Comparison of ENCODE assay signal across 18 mouse cellular contexts in genomic region chr4:143193164-143193563, GRCm38 (mm10). TPM values are rescaled to one million over a fixed set of nuclear protein-coding genes. Genes with fewer than 3 reads are reported as not detected.
DNase-seq lines count a peak whose midpoint lies in the region; ATAC-seq and TF ChIP-seq lines count a peak whose summit lies in the region.
"Had no signal": no experiment of that assay in that cellular context is flagged by ENCODE, and none has a peak within 500 bp of the region (broad histone marks: within the 10 kb centered on the region; RNA-seq: fewer than 3 reads in every experiment).

No protein-coding gene starts in this region.

- WGBS in embryonic facial prominence, embryonic 11.5 days: 44% methylated on average over 6 of the region's 6 CpGs
- WGBS in embryonic facial prominence, embryonic 10.5 days: 55% methylated on average over 6 of the region's 6 CpGs
- WGBS in limb, embryonic 12.5 days: 26% methylated on average over 6 of the region's 6 CpGs
- 98% methylated on average over 6 of the region's 6 CpGs for whole genome bisulfite sequencing in thymus, adult 2 months

- no peaks in the 10 kb centered on the region for H3K36me3 ChIP-seq in embryonic facial prominence, embryonic 11.5 days (replicated peaks; ENCODE audit: control insufficient read depth, insufficient read depth, low read depth, low read length)
- no peaks in the 10 kb centered on the region for H3K36me3 ChIP-seq in embryonic facial prominence, embryonic 10.5 days (replicated peaks)
- no peaks in the 10 kb centered on the region for H3K36me3 ChIP-seq in limb, embryonic 12.5 days
- H3K36me3 ChIP-seq in thymus, adult 2 months (ENCODE audit: control insufficient read depth, insufficient read depth, low read length): no peaks in the 10 kb centered on the region
- H3K36me3 ChIP-seq: forebrain, embryonic 15.5 days; heart, embryonic 15.5 days; hindbrain, embryonic 10.5 days had no signal

- H3K4me1 ChIP-seq in embryonic facial prominence, embryonic 11.5 days (ENCODE audit: control insufficient read depth, insufficient read depth, low read length): no peaks in the 10 kb centered on the region; the same call in 1 of the 2 replicates
- H3K4me1 ChIP-seq in embryonic facial prominence, embryonic 10.5 days: peaks cover 15% of the 10 kb centered on the region
- peaks cover 27% of the 10 kb centered on the region for H3K4me1 ChIP-seq in limb, embryonic 12.5 days (replicated peaks)
- H3K4me1 ChIP-seq in thymus, adult 2 months (replicated peaks; ENCODE audit: control insufficient read depth, insufficient read depth, low read length): peaks cover 9% of the 10 kb centered on the region
- H3K4me1 ChIP-seq: forebrain, embryonic 15.5 days had no signal

- H3K27ac ChIP-seq in embryonic facial prominence, embryonic 11.5 days (replicated peaks; ENCODE audit: low read depth, low read length): no peak overlapping the region
- H3K27ac ChIP-seq in embryonic facial prominence, embryonic 10.5 days (replicated peaks): no peak overlapping the region
- H3K27ac ChIP-seq in limb, embryonic 12.5 days: no peak overlapping the region
- no peak overlapping the region for H3K27ac ChIP-seq in thymus, adult 2 months (ENCODE audit: control insufficient read depth, insufficient read depth, low read length)
- H3K27ac ChIP-seq: forebrain, embryonic 15.5 days; heart, adult 2 months; heart, embryonic 15.5 days; hindbrain, embryonic 10.5 days; hindbrain, embryonic 14.5 days had no signal

- no peak for TF ChIP-seq CTCF in thymus, adult 2 months (IDR thresholded peaks at IDR 0.05; ENCODE audit: borderline replicate concordance, control insufficient read depth, extremely low read depth, insufficient read depth, low read length, poor library complexity)

- no peaks in the 10 kb centered on the region for H3K9me3 ChIP-seq in embryonic facial prominence, embryonic 11.5 days (replicated peaks; ENCODE audit: control insufficient read depth, low read length)
- no peaks in the 10 kb centered on the region for H3K9me3 ChIP-seq in embryonic facial prominence, embryonic 10.5 days
- no peaks in the 10 kb centered on the region for H3K9me3 ChIP-seq in limb, embryonic 12.5 days
- H3K9me3 ChIP-seq: forebrain, embryonic 15.5 days; heart, embryonic 15.5 days; hindbrain, embryonic 10.5 days had no signal

- H3K4me2 ChIP-seq in embryonic facial prominence, embryonic 11.5 days (ENCODE audit: low read depth, low read length): no peak overlapping the region
- no peak overlapping the region for H3K4me2 ChIP-seq in limb, embryonic 12.5 days
- H3K4me2 ChIP-seq: forebrain, embryonic 15.5 days; heart, embryonic 11.5 days; heart, embryonic 15.5 days; hindbrain, embryonic 14.5 days had no signal

- H3K9ac ChIP-seq in embryonic facial prominence, embryonic 11.5 days (replicated peaks; ENCODE audit: low read length): no peak overlapping the region
- H3K9ac ChIP-seq in limb, embryonic 12.5 days (replicated peaks): no peak overlapping the region
- H3K9ac ChIP-seq: forebrain, embryonic 15.5 days; heart, embryonic 15.5 days; hindbrain, embryonic 14.5 days had no signal

- no peak for ATAC-seq in embryonic facial prominence, embryonic 11.5 days (replicated peaks; ENCODE audit: insufficient number of reproducible peaks, low FRiP score, low TSS enrichment, low read depth)
- ATAC-seq in limb, embryonic 12.5 days (ENCODE audit: insufficient number of reproducible peaks, insufficient read depth, low FRiP score, low TSS enrichment, low read depth): 0 out of 2 replicates have a peak, but pooled peaks have one; percentile 61
- ATAC-seq: forebrain, embryonic 15.5 days; intestine, embryonic 16.5 days had no signal

- TF ChIP-seq POLR2A in thymus, adult 2 months (IDR thresholded peaks at IDR 0.05; ENCODE audit: control insufficient read depth, extremely low read depth, insufficient read depth, low read length, poor library complexity): no peak

- peak; percentile 44 for DNase-seq in embryonic facial prominence, embryonic 11.5 days (ENCODE audit: low spot score)
- no peak for DNase-seq in embryonic facial prominence, embryonic 10.5 days (ENCODE audit: low spot score)
- DNase-seq in forelimb bud, embryonic 11.5 days (ENCODE audit: low read depth, low spot score): peak; percentile 59
- no peak for DNase-seq in liver
- no peak for DNase-seq in thymus, adult 2 months
- DNase-seq: adrenal gland, adult 8-10 months; adrenal gland, postnatal 36 days; cerebellum, adult 2 months; cerebellum, postnatal 10 days; gastrocnemius, postnatal 10 days; heart, adult 2 months had no signal

- no peaks in the 10 kb centered on the region for H3K27me3 ChIP-seq in embryonic facial prominence, embryonic 11.5 days (ENCODE audit: control insufficient read depth, insufficient read depth, low read length)
- no peaks in the 10 kb centered on the region for H3K27me3 ChIP-seq in embryonic facial prominence, embryonic 10.5 days (replicated peaks; ENCODE audit: low read depth, poor library complexity, severe bottlenecking)
- no peaks in the 10 kb centered on the region for H3K27me3 ChIP-seq in limb, embryonic 12.5 days
- H3K27me3 ChIP-seq in thymus, adult 2 months (ENCODE audit: control insufficient read depth, insufficient read depth, low read length): no peaks in the 10 kb centered on the region
- H3K27me3 ChIP-seq: forebrain, embryonic 15.5 days; heart, embryonic 15.5 days had no signal

- no peak overlapping the region for H3K4me3 ChIP-seq in embryonic facial prominence, embryonic 11.5 days (ENCODE audit: low read depth, low read length)
- H3K4me3 ChIP-seq in embryonic facial prominence, embryonic 10.5 days: no peak overlapping the region
- H3K4me3 ChIP-seq in limb, embryonic 12.5 days (replicated peaks): no peak overlapping the region
- H3K4me3 ChIP-seq in thymus, adult 2 months (ENCODE audit: control insufficient read depth, insufficient read depth, low read length): no peak overlapping the region
- H3K4me3 ChIP-seq: forebrain, embryonic 15.5 days; heart, adult 2 months; heart, embryonic 15.5 days; hindbrain, embryonic 10.5 days had no signal

RNA-seq across cellular contexts. Expression of gene Prdm2, which starts 19.6 kb away (rescaled TPM):
- 11.5 and 13.2 TPM in 2 replicates for polyA plus RNA-seq in embryonic facial prominence, embryonic 11.5 days (2014; fragmentation: Nextera tagmentation; extraction: Ambion mirVana)
- polyA plus RNA-seq in embryonic facial prominence, embryonic 10.5 days (2016; fragmentation: Nextera tagmentation; extraction: Ambion mirVana): 16.8 and 17.4 TPM in 2 replicates
- polyA plus RNA-seq in limb, embryonic 12.5 days (2016; fragmentation: Nextera tagmentation; extraction: Ambion mirVana): 16.2 and 19.0 TPM in 2 replicates
- 26.5 and 26.8 TPM in 2 replicates for polyA plus RNA-seq in thymus, adult 2 months (2012; rRNA removed)

Comparison
In these comparisons a context has a peak if more than half of its experiments do, and no peak if none do; other contexts are left out.
1. DNase-seq: peak in embryonic facial prominence, embryonic 11.5 days (single experiment) and forelimb bud, embryonic 11.5 days (single experiment); none in embryonic facial prominence, embryonic 10.5 days (single experiment), liver (single experiment) and thymus, adult 2 months (single experiment).